ENCODE assay signal across 8 mouse cellular contexts in the genomic region with DNA sequence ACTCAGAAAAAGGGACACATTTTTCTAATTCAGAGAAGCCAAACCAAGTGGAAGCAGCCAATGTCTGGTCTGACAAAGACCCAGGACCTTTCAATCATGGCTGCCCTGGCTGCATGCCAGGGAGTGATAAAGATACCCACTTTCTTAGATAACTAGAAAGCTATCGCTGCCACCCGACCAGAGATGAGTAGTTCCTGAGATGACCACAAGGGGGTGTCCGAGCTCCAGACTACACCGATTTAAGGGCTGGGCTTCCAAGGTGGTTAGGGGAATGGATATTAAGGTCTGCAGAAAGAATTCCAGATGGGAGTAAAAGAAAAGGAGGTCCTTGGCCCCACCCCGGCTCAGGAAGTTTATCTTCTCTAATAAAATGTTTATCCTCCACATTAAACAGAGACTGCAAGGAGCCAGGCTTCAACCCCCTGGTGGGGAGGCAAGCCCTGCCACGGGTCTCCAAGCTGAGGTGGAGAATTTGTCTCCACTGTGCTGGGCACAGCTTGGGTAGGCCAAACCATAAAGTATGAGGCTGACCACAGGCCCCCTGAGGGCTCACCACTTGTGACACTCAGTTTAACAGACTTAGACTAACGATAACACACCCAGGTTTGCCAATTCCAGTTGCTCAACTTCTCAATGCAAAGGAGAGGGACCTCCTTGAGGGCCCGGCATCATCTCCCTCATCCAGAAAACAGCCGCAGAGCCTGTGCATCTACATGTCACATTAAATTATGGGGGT. TPM values are rescaled to one million over a fixed set of nuclear protein-coding genes. Genes with fewer than 3 reads are reported as not detected.
DNase-seq lines count a peak whose midpoint lies in the region; ATAC-seq and TF ChIP-seq lines count a peak whose summit lies in the region.

No protein-coding gene starts in this region.

- no peak overlapping the region for H3K9ac ChIP-seq in lung, postnatal 0 days (replicated peaks; ENCODE audit: low read depth)

- no peak; the same call in 1 of the 2 replicates for TF ChIP-seq EP300 in lung, postnatal 0 days (IDR thresholded peaks at IDR 0.05)

- peak; percentile 54 for DNase-seq in G1E (ENCODE audit: low spot score)
- DNase-seq in brain, adult 2 months (ENCODE audit: low read depth, low spot score) = peak; percentile 81
- DNase-seq in heart, postnatal 10 days = peak; percentile 78 to 88
- DNase-seq in layer of hippocampus, adult 9-11 months = peak; percentile 67
- DNase-seq in lung, postnatal 0 days (ENCODE audit: low spot score) = peak; percentile 75
- peak; percentile 70 for DNase-seq in retina, postnatal 7 days (ENCODE audit: low read depth, low spot score)
- no peak for DNase-seq in urinary bladder, postnatal 10 days (ENCODE audit: low spot score)

- no peaks in the 10 kb centered on the region for H3K27me3 ChIP-seq in G1E (ENCODE audit: insufficient read depth, low read length)
- no peaks in the 10 kb centered on the region for H3K27me3 ChIP-seq in erythroblast, embryonic 14.5 days (ENCODE audit: control insufficient read depth)
- no peaks in the 10 kb centered on the region for H3K27me3 ChIP-seq in lung, postnatal 0 days (replicated peaks; ENCODE audit: insufficient read depth, low read length)

- no peak overlapping the region; the same call in 1 of the 2 replicates for H3K4me3 ChIP-seq in G1E (ENCODE audit: low read depth, low read length)
- peak overlapping the region; percentile 38 for H3K4me3 ChIP-seq in erythroblast, embryonic 14.5 days (replicated peaks)
- H3K4me3 ChIP-seq in lung, postnatal 0 days (ENCODE audit: low read depth, low read length) = no peak overlapping the region

- H3K36me3 ChIP-seq in G1E (replicated peaks) = peaks cover 61% of the 10 kb centered on the region
- H3K36me3 ChIP-seq in erythroblast, embryonic 14.5 days (ENCODE audit: control insufficient read depth) = peaks cover 70% of the 10 kb centered on the region
- no peaks in the 10 kb centered on the region for H3K36me3 ChIP-seq in lung, postnatal 0 days (ENCODE audit: insufficient read depth, low read length)

- no peak overlapping the region for H3K27ac ChIP-seq in lung, postnatal 0 days (ENCODE audit: low read length)

- H3K4me2 ChIP-seq in lung, postnatal 0 days (replicated peaks; ENCODE audit: low read depth, low read length) = no peak overlapping the region

- no peaks in the 10 kb centered on the region for H3K9me3 ChIP-seq in G1E (replicated peaks)
- no peaks in the 10 kb centered on the region for H3K9me3 ChIP-seq in erythroblast, embryonic 14.5 days (ENCODE audit: control insufficient read depth, low read length)
- no peaks in the 10 kb centered on the region for H3K9me3 ChIP-seq in lung, postnatal 0 days (ENCODE audit: low read length)

- WGBS in lung, postnatal 0 days = 18% methylated on average over 9 of the region's 9 CpGs

- peaks cover 53% of the 10 kb centered on the region for H3K4me1 ChIP-seq in G1E (ENCODE audit: insufficient read depth, low read depth, low read length)
- H3K4me1 ChIP-seq in erythroblast, embryonic 14.5 days (ENCODE audit: control insufficient read depth) = peaks cover 62% of the 10 kb centered on the region
- H3K4me1 ChIP-seq in lung, postnatal 0 days (ENCODE audit: insufficient read depth, low read depth, low read length) = peaks cover 30% of the 10 kb centered on the region

- TF ChIP-seq CTCF in G1E (IDR thresholded peaks at IDR 0.05; ENCODE audit: low read depth, low read length) = peak; percentile 76
- peak; percentile 84 for TF ChIP-seq CTCF in lung, postnatal 0 days (IDR thresholded peaks at IDR 0.05)

- intact Hi-C loops in heart, postnatal 10 days (cut with DNase I) = loop anchor here (2.0 to 5.0 kb wide), 2 partner anchors 43 to 122 kb away; partner anchors contain the start of gene Usp2

- ATAC-seq in G1E (ENCODE audit: extremely low read depth, insufficient number of reproducible peaks, low FRiP score, poor library complexity, severe bottlenecking) = no peak
- ATAC-seq in lung, postnatal 0 days = no peak

RNA-seq across cellular contexts. Expression of gene C1qtnf5, which starts 2.5 kb away (rescaled TPM):
- total RNA-seq in G1E (2014; fragmentation: Nextera tagmentation) = not detected in 2 replicates
- total RNA-seq in G1E (2017) = 0.29 TPM in 1 of 2 replicates, not detected in the other
- polyA plus RNA-seq in G1E (2012) = 0.21 TPM in 1 of 2 replicates, not detected in the other
- 0.08 TPM in 1 of 2 replicates, not detected in the other for polyA plus RNA-seq in erythroblast, embryonic 14.5 days (2012)
- 10 to 100 TPM; 15.5 to 21.3 TPM for total RNA-seq in heart, postnatal 10 days (2021)
- 9.8 and 10.3 TPM in 2 replicates for polyA plus RNA-seq in lung, postnatal 0 days (2015; fragmentation: Nextera tagmentation; extraction: Ambion mirVana)

RNA-seq across cellular contexts. Expression of gene Gm49380, which starts 3.8 kb away (rescaled TPM):
- total RNA-seq in G1E (2014; fragmentation: Nextera tagmentation) (not detected in 2 replicates), G1E (2017) (0.12 and 0.27 TPM in 2 replicates)
- 0.15 TPM in 1 of 2 replicates, not detected in the other for polyA plus RNA-seq in G1E (2012)
- not detected in 2 replicates for polyA plus RNA-seq in erythroblast, embryonic 14.5 days (2012)
- under 1 TPM; 0.10 to 0.12 TPM for total RNA-seq in heart, postnatal 10 days (2021)
- 0.29 and 0.30 TPM in 2 replicates for polyA plus RNA-seq in lung, postnatal 0 days (2015; fragmentation: Nextera tagmentation; extraction: Ambion mirVana)

RNA-seq across cellular contexts. Expression of gene Rnf26, which starts 3.8 kb away (rescaled TPM):
- total RNA-seq in G1E (2014; fragmentation: Nextera tagmentation) (40.6 and 46.9 TPM in 2 replicates), G1E (2017) (10.5 and 11.4 TPM in 2 replicates)
- 29.7 and 41.9 TPM in 2 replicates for polyA plus RNA-seq in G1E (2012)
- 8.5 and 11.1 TPM in 2 replicates for polyA plus RNA-seq in erythroblast, embryonic 14.5 days (2012)
- total RNA-seq in heart, postnatal 10 days (2021) = 10 to 100 TPM; 18.1 TPM
- 18.8 and 19.0 TPM in 2 replicates for polyA plus RNA-seq in lung, postnatal 0 days (2015; fragmentation: Nextera tagmentation; extraction: Ambion mirVana)

RNA-seq across cellular contexts. Expression of gene Mfrp, which starts 8.0 kb away (rescaled TPM):
- not detected in 2 replicates for total RNA-seq in G1E (2014; fragmentation: Nextera tagmentation)
- not detected in 2 replicates for total RNA-seq in G1E (2017)
- not detected in 2 replicates for polyA plus RNA-seq in G1E (2012)
- polyA plus RNA-seq in erythroblast, embryonic 14.5 days (2012) = not detected in 2 replicates
- not detected for total RNA-seq in heart, postnatal 10 days (2021)
- 0.08 TPM in 1 of 2 replicates, not detected in the other for polyA plus RNA-seq in lung, postnatal 0 days (2015; fragmentation: Nextera tagmentation; extraction: Ambion mirVana)

RNA-seq across cellular contexts. Expression of gene Mcam, which starts 24.7 kb away (rescaled TPM):
- not detected in 2 replicates for total RNA-seq in G1E (2014; fragmentation: Nextera tagmentation)
- 0.06 and 0.16 TPM in 2 replicates for total RNA-seq in G1E (2017)
- not detected in 2 replicates for polyA plus RNA-seq in G1E (2012)
- polyA plus RNA-seq in erythroblast, embryonic 14.5 days (2012) = not detected in 2 replicates
- total RNA-seq in heart, postnatal 10 days (2021) = 100 to 1,000 TPM; 147 to 156 TPM
- polyA plus RNA-seq in lung, postnatal 0 days (2015; fragmentation: Nextera tagmentation; extraction: Ambion mirVana) = 113 and 116 TPM in 2 replicates
